Mouse (Mus musculus): ENCODE data around the gene Galnt7. TPM values are rescaled to one million over a fixed set of nuclear protein-coding genes. Genes with fewer than 3 reads are reported as not detected.
A peak's percentile ranks its signal among the peaks of the same experiment; 100 is the strongest.
"Not testable (repeated sequence)": the region's sequence is repeated elsewhere in the genome, so short reads cannot be mapped to it uniquely, and the experiment has no call there.

Gene Galnt7
- total RNA-seq, 2 experiments from 2014 or later: 3.5 to 4.9 TPM

GRCm38 (mm10) chr8:57512141-57513056 is 140.4 kb downstream of the Galnt7 start:
- DNase-seq: peak; percentile 42
- intact Hi-C loops (cut with DNase I; ENCODE audit: low total_unique reads): no loop called here

- DNase-seq: peak; percentile 100
- intact Hi-C loops (cut with DNase I; ENCODE audit: low total_unique reads): no loop called here
These were observed 141.3 kb downstream of the Galnt7 start, which contains the start of gene Hmgb2 for GRCm38 (mm10) chr8:57511316-57512118. TSS of gene Hmgb2 (plus strand) at chr8:57511907.

GRCm38 (mm10) chr8:57510791-57511315 is 142.0 kb downstream of the Galnt7 start:
- intact Hi-C loops (cut with DNase I; ENCODE audit: low total_unique reads): no loop called here
- DNase-seq: no peak

DNA sequence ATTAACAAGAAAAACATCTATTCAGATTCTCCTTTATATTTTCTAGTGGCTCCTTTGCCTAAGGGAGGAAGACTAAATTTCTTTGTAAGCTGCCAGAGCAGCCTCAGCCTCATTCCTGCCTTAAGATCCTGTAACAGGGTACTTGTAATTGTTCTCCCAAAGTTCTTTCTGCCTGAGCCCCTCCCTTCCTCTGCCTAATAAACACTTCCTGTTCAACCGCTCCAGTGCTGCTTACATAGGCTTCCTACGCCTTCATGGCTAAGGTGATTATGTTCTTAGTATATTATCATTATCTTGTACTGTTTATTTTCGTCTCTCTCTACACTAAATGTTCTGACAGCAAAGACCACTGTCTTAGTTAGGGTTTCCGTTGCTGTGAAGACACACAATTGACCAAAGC is 144.2 kb downstream of the Galnt7 start:
- intact Hi-C loops (cut with DNase I; ENCODE audit: low total_unique reads): no loop called here
- no peak for DNase-seq

GRCm38 (mm10) chr8:57507556-57508063 is 145.2 kb downstream of the Galnt7 start:
- intact Hi-C loops (cut with DNase I; ENCODE audit: low total_unique reads): no loop called here
- DNase-seq: no peak

- intact Hi-C loops (cut with DNase I; ENCODE audit: low total_unique reads): not testable (repeated sequence)
These were observed 147.3 kb downstream of the Galnt7 start for GRCm38 (mm10) chr8:57505500-57505899.

GRCm38 (mm10) chr8:57503641-57504040 is 149.2 kb downstream of the Galnt7 start:
- DNase-seq: peak; percentile 20
- intact Hi-C loops (cut with DNase I; ENCODE audit: low total_unique reads): no loop called here

More at GRCm38 (mm10) chr8:57505500-57505899, 147.3 kb downstream of the Galnt7 start:
- not testable (repeated sequence) for DNase-seq

GRCm38 (mm10) chr8:57498847-57499511 is 153.9 kb downstream of the Galnt7 start:
- peak; percentile 16 for DNase-seq
- intact Hi-C loops (cut with DNase I; ENCODE audit: low total_unique reads): no loop called here

DNA sequence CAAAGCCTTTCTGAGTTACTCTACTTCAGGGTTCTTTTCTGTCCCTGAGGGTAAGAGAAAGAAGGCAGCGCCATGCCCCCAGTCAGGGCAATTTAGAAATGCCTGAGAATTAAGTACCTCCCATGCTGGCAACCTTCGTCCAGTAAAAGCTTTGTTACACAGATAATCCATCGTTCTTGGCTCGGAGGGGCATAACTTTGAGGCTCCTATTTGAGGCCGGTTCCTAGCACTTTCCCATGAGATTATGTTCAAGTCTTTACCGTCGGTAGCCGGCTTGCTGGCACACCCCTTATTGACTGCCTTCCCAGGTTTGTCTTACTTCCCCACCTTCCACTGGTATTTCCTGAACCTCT is 154.4 kb downstream of the Galnt7 start:
- intact Hi-C loops (cut with DNase I; ENCODE audit: low total_unique reads): no loop called here
- no peak for DNase-seq

- DNase-seq: no peak
- intact Hi-C loops (cut with DNase I; ENCODE audit: low total_unique reads): no loop called here
These were observed 161.0 kb downstream of the Galnt7 start for GRCm38 (mm10) chr8:57491873-57492272.

- no peak for DNase-seq
- intact Hi-C loops (cut with DNase I; ENCODE audit: low total_unique reads): no loop called here
These were observed 162.9 kb downstream of the Galnt7 start for GRCm38 (mm10) chr8:57489896-57490295.

DNA sequence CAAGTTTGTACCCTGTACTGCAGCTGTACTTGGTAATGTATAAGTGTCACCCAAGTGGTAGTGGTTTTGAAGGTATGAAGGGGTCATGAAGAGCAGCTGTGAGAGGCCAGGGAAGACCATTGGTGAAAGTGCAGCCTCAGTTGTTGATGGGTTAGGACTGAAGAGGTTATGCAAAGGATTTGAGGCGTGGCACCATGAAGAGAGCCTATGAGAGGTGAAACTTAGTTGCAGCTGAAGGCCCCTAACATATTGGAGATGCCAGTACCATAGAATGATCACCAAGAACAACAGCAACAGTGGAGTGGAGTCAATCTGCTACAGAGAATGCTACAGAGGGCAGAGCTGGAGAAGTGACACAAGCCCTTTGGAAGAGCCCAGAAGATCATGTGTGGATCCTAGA is 163.5 kb downstream of the Galnt7 start:
- intact Hi-C loops (cut with DNase I; ENCODE audit: low total_unique reads): no loop called here
- DNase-seq: no peak

GRCm38 (mm10) chr8:57488312-57488765 is 164.5 kb downstream of the Galnt7 start:
- intact Hi-C loops (cut with DNase I; ENCODE audit: low total_unique reads): no loop called here
- DNase-seq: peak; percentile 47

DNA sequence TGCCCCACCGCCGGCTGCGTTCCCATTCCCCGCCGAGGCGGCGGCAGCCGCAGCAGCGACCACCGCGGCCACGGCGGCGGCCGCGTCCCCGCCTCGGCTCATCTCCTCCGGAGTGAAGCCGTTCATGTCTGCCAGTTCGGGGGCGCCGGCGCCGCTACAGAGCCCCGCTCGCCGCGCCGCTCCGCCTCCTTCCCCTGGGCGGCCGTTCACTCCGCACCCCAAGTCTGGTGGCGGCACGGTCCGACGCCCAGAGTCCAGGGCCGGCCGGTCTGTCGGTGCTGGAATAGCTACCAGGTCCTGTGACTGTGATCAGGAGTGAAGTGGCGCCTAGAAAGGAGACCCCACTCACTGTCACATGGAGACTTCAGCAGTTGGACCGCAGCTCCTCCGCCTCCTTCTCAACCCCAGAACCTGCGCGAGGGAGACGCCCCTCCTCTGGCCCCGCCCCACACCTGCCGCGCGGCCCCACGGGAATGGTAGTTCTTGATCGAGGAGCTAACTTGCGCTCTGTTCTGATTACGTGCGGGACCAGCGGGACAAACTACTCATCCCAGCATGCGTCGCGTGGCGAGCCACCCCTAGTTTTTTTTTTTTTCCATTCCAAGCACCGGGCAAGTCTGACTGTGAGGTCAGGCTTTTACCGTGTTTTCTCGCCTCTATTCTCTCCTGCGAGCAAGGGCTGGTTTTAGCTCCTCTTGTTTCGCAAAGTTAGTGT is 165.2 kb downstream of the Galnt7 start, which contains the start of gene Sap30:
Sap30 (minus strand) TSS at position 420 of the 715 bp plus-strand sequence.
- intact Hi-C loops (cut with DNase I; ENCODE audit: low total_unique reads): no loop called here
- DNase-seq: peak; percentile 98

DNA sequence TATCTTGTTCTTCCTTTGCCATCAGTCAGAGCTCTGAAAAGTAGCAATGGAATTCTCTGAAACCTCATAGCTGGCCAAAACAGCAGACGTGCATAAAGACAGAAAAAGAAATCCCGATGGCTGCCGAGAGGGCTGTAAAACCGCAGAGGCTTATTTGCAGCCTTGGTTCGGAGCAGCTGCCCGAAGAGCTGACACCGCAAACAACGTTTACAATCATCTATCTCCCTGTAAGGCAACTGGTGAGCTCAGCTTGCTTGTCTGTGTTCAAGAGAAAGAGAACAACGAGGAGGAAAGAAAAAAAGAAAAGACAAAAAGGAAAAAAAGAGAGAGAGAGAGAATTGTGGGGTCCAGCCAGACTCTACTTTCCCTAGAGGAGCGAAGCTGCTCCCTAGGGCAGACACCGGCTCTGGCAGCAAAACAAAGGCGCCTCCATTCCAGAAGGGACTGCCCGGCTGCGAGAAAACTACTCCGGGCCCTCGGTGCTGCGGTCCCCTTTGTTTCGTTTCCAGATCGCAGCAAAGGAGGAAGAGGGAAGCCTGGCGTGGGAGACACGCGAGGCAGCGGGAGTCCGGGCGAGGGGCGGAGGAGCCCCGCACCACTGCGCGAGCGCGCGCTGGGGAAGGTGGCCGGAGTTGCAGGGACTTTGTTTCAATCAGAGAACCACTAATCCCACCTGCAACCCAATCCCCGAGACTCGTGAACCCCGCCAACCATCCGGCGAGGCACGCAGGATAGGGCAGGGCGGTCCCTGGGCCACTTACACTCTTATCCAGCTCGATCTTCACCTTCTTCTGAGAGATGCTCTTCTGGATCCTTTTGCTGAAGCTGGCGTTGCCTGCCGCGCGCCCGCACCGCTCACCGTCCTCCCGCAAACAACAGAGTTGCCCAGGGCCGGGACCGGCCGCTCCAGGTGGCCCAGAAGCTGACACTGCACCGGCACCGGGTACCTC is 166.1 kb downstream of the Galnt7 start:
- intact Hi-C loops (cut with DNase I; ENCODE audit: low total_unique reads): no loop called here
- peak; percentile 53 for DNase-seq

- DNase-seq: no peak
- intact Hi-C loops (cut with DNase I; ENCODE audit: low total_unique reads): no loop called here
These were observed 172.2 kb downstream of the Galnt7 start for GRCm38 (mm10) chr8:57480606-57481005.

- intact Hi-C loops (cut with DNase I; ENCODE audit: low total_unique reads): no loop called here
- no peak for DNase-seq
These were observed 173.1 kb downstream of the Galnt7 start for GRCm38 (mm10) chr8:57479700-57480099.

GRCm38 (mm10) chr8:57478406-57478805 is 174.4 kb downstream of the Galnt7 start:
- no peak for DNase-seq
- intact Hi-C loops (cut with DNase I; ENCODE audit: low total_unique reads): no loop called here

Measured in gastrocnemius, postnatal 14 days (tissue).